Mouse (Mus musculus) MEL (cell line): Measurements from ENCODE around the gene Exoc3. TPM values are rescaled to one million over a fixed set of nuclear protein-coding genes. Genes with fewer than 3 reads are reported as not detected.

Experiments used
- DNase-seq: peaks from one replicate; pipeline ENCODE4 v3.0.0; 2011; ENCODE audit warnings: low read depth, low spot score
- H3K27ac ChIP-seq: 2 replicates; pipeline ENCODE4 v1.5.1; 2012; ENCODE audit warnings: low read depth, mild to moderate bottlenecking, control low read depth, low read length, moderate library complexity; ENCODE audit not compliant: control insufficient read depth
- H3K27me3 ChIP-seq, 2 experiments: fragments of 150-350 bp in 1 of 2; sonication (generic) in 1 of 2; 2 replicates each; pipeline ENCODE4 v1.6.1; 2012; ENCODE audit warnings: low read length in 2 of 2, mild to moderate bottlenecking in 2 of 2, improper control_type of control experiment in 1 of 2, moderate library complexity in 1 of 2; ENCODE audit not compliant: insufficient read depth in 2 of 2, control insufficient read depth in 1 of 2
- H3K36me3 ChIP-seq, 2 experiments: 2 replicates each; pipeline ENCODE4 v1.6.1; 2012 to 2014; ENCODE audit warnings: low read length in 2 of 2, improper control_type of control experiment in 1 of 2, inconsistent platforms in 1 of 2, mild to moderate bottlenecking in 1 of 2; ENCODE audit not compliant: insufficient read depth in 2 of 2, control insufficient read depth in 1 of 2
- H3K4me1 ChIP-seq, 2 experiments: fragments of 150-350 bp in 1 of 2; sonication (generic) in 1 of 2; 2 replicates each; pipeline ENCODE4 v1.6.1; 2012; ENCODE audit warnings: low read length in 2 of 2, improper control_type of control experiment in 1 of 2, mild to moderate bottlenecking in 1 of 2; ENCODE audit not compliant: insufficient read depth in 2 of 2, control insufficient read depth in 1 of 2
- H3K4me3 ChIP-seq, 2 experiments: fragments of 150-350 bp in 1 of 2; sonication (generic) in 1 of 2; 2 replicates each; pipeline ENCODE4 v1.5.1; 2012; ENCODE audit warnings: low read depth in 2 of 2, low read length in 2 of 2, mild to moderate bottlenecking in 2 of 2, moderate library complexity in 2 of 2, control low read depth in 1 of 2, improper control_type of control experiment in 1 of 2; ENCODE audit not compliant: control insufficient read depth in 1 of 2, insufficient read depth in 1 of 2
- H3K79me2 ChIP-seq: 2 replicates; pipeline ENCODE4 v1.6.1; 2012; ENCODE audit warnings: mild to moderate bottlenecking, low read length, moderate library complexity; ENCODE audit not compliant: control insufficient read depth, poor library complexity, insufficient read depth
- H3K9ac ChIP-seq: 2 replicates; pipeline ENCODE4 v1.6.1; 2012; ENCODE audit warnings: low read depth, mild to moderate bottlenecking, control low read depth, low read length, moderate library complexity; ENCODE audit not compliant: control insufficient read depth, poor library complexity, severe bottlenecking
- H3K9me3 ChIP-seq: fragments of 150-350 bp; sonication (generic); replicated peaks from 2 replicates; pipeline ENCODE4 v1.6.1; 2012; ENCODE audit warnings: mild to moderate bottlenecking, low read length, improper control_type of control experiment, moderate library complexity; ENCODE audit not compliant: insufficient read depth
- BHLHE40 ChIP-seq: IDR thresholded peaks from 2 replicates; pipeline ENCODE4 v1.6.1; 2012; ENCODE audit warnings: low read depth, mild to moderate bottlenecking, inconsistent platforms, low read length, improper control_type of control experiment, borderline replicate concordance
- CTCF ChIP-seq, 3 experiments: IDR thresholded peaks in 2 of 3; conservative IDR thresholded peaks in 1 of 3; 2 replicates each; pipeline ENCODE4 v1.5.1; 2011 to 2012; ENCODE audit warnings: low read length in 3 of 3, low read depth in 2 of 3, mild to moderate bottlenecking in 2 of 3, improper control_type of control experiment in 1 of 3, inconsistent platforms in 1 of 3, mixed read lengths in 1 of 3, moderate library complexity in 1 of 3; ENCODE audit not compliant: control insufficient read depth in 1 of 3, insufficient read depth in 1 of 3, poor library complexity in 1 of 3, severe bottlenecking in 1 of 3
- E2F4 ChIP-seq: IDR thresholded peaks from 2 replicates; pipeline ENCODE4 v1.6.1; 2011; ENCODE audit warnings: low read depth, low read length, improper control_type of control experiment, borderline replicate concordance
- JUND ChIP-seq: IDR thresholded peaks from 2 replicates; pipeline ENCODE4 v1.6.1; 2011; ENCODE audit warnings: low read depth, mild to moderate bottlenecking, improper control_type of control experiment, low read length
- KAT2A ChIP-seq: conservative IDR thresholded peaks from 2 replicates; pipeline ENCODE4 v1.6.1; 2012; ENCODE audit warnings: low read depth, low read length, improper control_type of control experiment, inconsistent platforms
- MAZ ChIP-seq: IDR thresholded peaks from 2 replicates; pipeline ENCODE4 v1.6.1; 2012; ENCODE audit warnings: low read depth, mild to moderate bottlenecking, inconsistent platforms, low read length, improper control_type of control experiment
- MEF2A ChIP-seq: IDR thresholded peaks from 2 replicates; pipeline ENCODE4 v1.6.1; 2014; ENCODE audit warnings: low read depth, mild to moderate bottlenecking, inconsistent platforms, low read length, improper control_type of control experiment; ENCODE audit not compliant: poor library complexity, insufficient replicate concordance, severe bottlenecking; ENCODE audit errors: extremely low read depth
- MYC ChIP-seq: IDR thresholded peaks from 2 replicates; pipeline ENCODE4 v1.6.1; 2011; ENCODE audit warnings: low read depth, mild to moderate bottlenecking, low read length, improper control_type of control experiment, moderate library complexity
- NELFE ChIP-seq: IDR thresholded peaks from 2 replicates; pipeline ENCODE4 v1.6.1; 2011; ENCODE audit warnings: low read depth, low read length, improper control_type of control experiment
- NRF1 ChIP-seq: IDR thresholded peaks from 2 replicates; pipeline ENCODE4 v1.6.1; 2014; ENCODE audit warnings: low read depth, mild to moderate bottlenecking, inconsistent platforms, low read length, improper control_type of control experiment, moderate library complexity; ENCODE audit not compliant: poor library complexity, insufficient read depth, severe bottlenecking
- POLR2A ChIP-seq, 2 experiments: IDR thresholded peaks; 2 replicates each; pipeline ENCODE4 v1.6.1; 2011 to 2012; ENCODE audit warnings: low read length in 2 of 2, mild to moderate bottlenecking in 2 of 2, control low read depth in 1 of 2, improper control_type of control experiment in 1 of 2, low read depth in 1 of 2, moderate library complexity in 1 of 2; ENCODE audit not compliant: control insufficient read depth in 1 of 2, insufficient read depth in 1 of 2, poor library complexity in 1 of 2
- POLR2AphosphoS2 ChIP-seq: IDR thresholded peaks from 2 replicates; pipeline ENCODE4 v1.6.1; 2011; ENCODE audit warnings: low read length, improper control_type of control experiment
- POLR2AphosphoS5 ChIP-seq: IDR thresholded peaks from 2 replicates; pipeline ENCODE4 v1.6.1; 2012; ENCODE audit warnings: low read depth, borderline replicate concordance, mild to moderate bottlenecking, inconsistent platforms, low read length, moderate library complexity, mixed read lengths
- RCOR1 ChIP-seq: IDR thresholded peaks from 2 replicates; pipeline ENCODE4 v1.6.1; 2012; ENCODE audit warnings: low read depth, mild to moderate bottlenecking, inconsistent platforms, low read length, improper control_type of control experiment
- SMC3 ChIP-seq: IDR thresholded peaks from 2 replicates; pipeline ENCODE4 v1.6.1; 2011; ENCODE audit warnings: low read depth, low read length, improper control_type of control experiment
- TAL1 ChIP-seq: IDR thresholded peaks from 2 replicates; pipeline ENCODE4 v1.6.1; 2012; ENCODE audit warnings: mild to moderate bottlenecking, inconsistent platforms, low read length, moderate library complexity, mixed read lengths
- TCF12 ChIP-seq: IDR thresholded peaks from 2 replicates; pipeline ENCODE4 v1.6.1; 2014; ENCODE audit warnings: low read depth, mild to moderate bottlenecking, inconsistent platforms, low read length, improper control_type of control experiment, moderate library complexity
- USF1 ChIP-seq: IDR thresholded peaks from 2 replicates; pipeline ENCODE4 v1.6.1; 2014; ENCODE audit warnings: low read depth, mild to moderate bottlenecking, inconsistent platforms, low read length, improper control_type of control experiment, moderate library complexity
- ZC3H11A ChIP-seq: IDR thresholded peaks from 2 replicates; pipeline ENCODE4 v1.6.1; 2012; ENCODE audit warnings: low read depth, mild to moderate bottlenecking, inconsistent platforms, low read length, improper control_type of control experiment
- polyA plus RNA-seq, 2 experiments: library from polyadenylated mRNA; stranded (reverse) in 1 of 2; unstranded in 1 of 2; fragments of >175 nt in 1 of 2; fragments of >200 nt in 1 of 2; gene quantifications; 2 replicates each; pipeline versions ENCODE4 v1.2.1 to v1.2.4; 2012; ENCODE audit warnings: low replicate concordance in 2 of 2, low read depth in 1 of 2; ENCODE audit not compliant: insufficient read length in 2 of 2, insufficient read depth in 1 of 2, missing spikeins in 1 of 2
- total RNA-seq: library from RNA; depleted of rRNA; stranded (reverse); fragments of 300-350 nt; gene quantifications from 2 replicates; pipeline ENCODE4 v1.2.3, GENCODE M21; 2012

The Exoc3 gene
- total and polyA plus RNA-seq, 3 experiments: 24.2 to 145 (median 35.4) TPM

- no peak for DNase-seq
- Histone ChIP-seq H3K4me1 (no peaks in the 10 kb centered on the region), H3K79me2 (no peaks in the 10 kb centered on the region), H3K27ac (no peak overlapping the region), H3K9ac (no peak overlapping the region), H3K36me3 (no peaks in the 10 kb centered on the region), H3K4me3 (no peak overlapping the region), H3K27me3 (peaks cover 2 to 10% of the 10 kb centered on the region in 2 experiments; a peak in 3 of 4 replicates), H3K9me3 (no peaks in the 10 kb centered on the region)
- no peak for TF ChIP-seq TAL1
- no peak for TF ChIP-seq MAZ
- no peak for TF ChIP-seq RCOR1
- TF ChIP-seq KAT2A: no peak
- TF ChIP-seq MYC: no peak
- TF ChIP-seq POLR2AphosphoS5: no peak
- no peak for TF ChIP-seq MEF2A
- TF ChIP-seq NRF1: no peak
- no peak for TF ChIP-seq USF1
- no peak for TF ChIP-seq E2F4
- no peak for TF ChIP-seq BHLHE40
- TF ChIP-seq SMC3: no peak
These were observed 62.4 kb downstream of the Exoc3 start for GRCm38 (mm10) chr13:74145983-74146622.

GRCm38 (mm10) chr13:74144120-74144884 is 64.2 kb downstream of the Exoc3 start:
- no peak overlapping the region for H3K9ac ChIP-seq
- DNase-seq: no peak
- no peak for TF ChIP-seq JUND
- no peak for TF ChIP-seq POLR2A (IDR thresholded peaks at IDR 0.05; ENCODE audit: control insufficient read depth in 1 of 2, insufficient read depth in 1 of 2, low read depth in 1 of 2, low read length in 2 of 2, poor library complexity in 1 of 2)
- no peak for TF ChIP-seq SMC3
- TF ChIP-seq TCF12: no peak
- TF ChIP-seq POLR2AphosphoS2: no peak
- TF ChIP-seq CTCF (IDR thresholded peaks at IDR 0.05 in 2 of 3, conservative IDR thresholded peaks at IDR 0.05 in 1 of 3; ENCODE audit: control insufficient read depth in 1 of 3, insufficient read depth in 1 of 3, low read depth in 2 of 3, low read length in 3 of 3, poor library complexity in 1 of 3, severe bottlenecking in 1 of 3): no peak
- TF ChIP-seq ZC3H11A: no peak
- TF ChIP-seq POLR2AphosphoS5: no peak
- no peak for TF ChIP-seq NELFE
- TF ChIP-seq, all 39 proteins: peak for 0
- no peaks in the 10 kb centered on the region for H3K36me3 ChIP-seq
- H3K27me3 ChIP-seq: peaks cover 2 to 10% of the 10 kb centered on the region in 2 experiments; a peak in 3 of 4 replicates
- H3K4me1 ChIP-seq: no peaks in the 10 kb centered on the region
- no peak overlapping the region for H3K27ac ChIP-seq
- no peak overlapping the region for H3K4me3 ChIP-seq
- H3K79me2 ChIP-seq: no peaks in the 10 kb centered on the region
- no peaks in the 10 kb centered on the region for H3K9me3 ChIP-seq
